Mouse (Mus musculus): Measurements from ENCODE around the gene Ptov1.

- TF ChIP-seq CTCF (IDR thresholded peaks at IDR 0.05; ENCODE audit: extremely low read depth, insufficient read depth, insufficient read length, insufficient replicate concordance) (no peak), POLR2A (IDR thresholded peaks at IDR 0.05; ENCODE audit: low read depth, low read length) (no peak)
These were observed 7.2 kb downstream of the Ptov1 start for GRCm38 (mm10) chr7:44862434-44862833.
